Mouse (Mus musculus): Measurements from ENCODE around the gene Sbf2. TPM values are rescaled to one million over a fixed set of nuclear protein-coding genes. Genes with fewer than 3 reads are reported as not detected.
"Not testable (repeated sequence)": the region's sequence is repeated elsewhere in the genome, so short reads cannot be mapped to it uniquely, and the experiment has no call there.

The Sbf2 gene
- polyA plus RNA-seq, 1 experiment = 5.5 TPM

DNA sequence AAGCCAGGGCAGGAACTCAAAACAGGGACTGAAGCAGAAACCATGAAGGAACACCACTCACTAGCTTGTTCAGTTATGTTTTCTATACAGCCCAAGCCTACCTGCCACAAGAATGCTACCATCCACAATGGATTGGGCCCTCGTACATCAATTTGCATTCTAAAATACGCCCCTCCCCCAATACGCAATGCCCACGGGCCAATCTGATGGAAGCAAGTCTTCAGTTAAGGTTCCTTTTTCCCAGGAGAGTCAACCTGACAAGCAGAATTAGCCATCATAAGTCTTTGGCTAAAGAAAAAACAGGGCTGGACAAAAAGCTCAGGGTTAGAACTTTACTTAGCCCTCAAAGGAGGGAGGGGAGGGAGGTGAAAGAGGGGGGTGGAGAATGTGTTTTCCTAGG is 9.2 kb downstream of the Sbf2 start:
- Histone ChIP-seq H3K36me3 (ENCODE audit: control insufficient read depth, insufficient read depth, low read length) (no peaks in the 10 kb centered on the region), H3K4me1 (ENCODE audit: control insufficient read depth, insufficient read depth, insufficient read length) (no peaks in the 10 kb centered on the region), H3K27ac (ENCODE audit: insufficient read depth, low read length) (no peak overlapping the region), H3K4me3 (ENCODE audit: extremely low read depth, insufficient read depth, insufficient read length) (no peak overlapping the region), H3K27me3 (ENCODE audit: control insufficient read depth, insufficient read depth, low read length) (no peaks in the 10 kb centered on the region)
- DNase-seq (ENCODE audit: low read depth in 1 of 2, low spot score in 2 of 2) = no peak
- WGBS = 91% methylated on average over 4 of the region's 4 CpGs
- TF ChIP-seq POLR2A (IDR thresholded peaks at IDR 0.05; ENCODE audit: low read depth, low read length) = no peak

DNA sequence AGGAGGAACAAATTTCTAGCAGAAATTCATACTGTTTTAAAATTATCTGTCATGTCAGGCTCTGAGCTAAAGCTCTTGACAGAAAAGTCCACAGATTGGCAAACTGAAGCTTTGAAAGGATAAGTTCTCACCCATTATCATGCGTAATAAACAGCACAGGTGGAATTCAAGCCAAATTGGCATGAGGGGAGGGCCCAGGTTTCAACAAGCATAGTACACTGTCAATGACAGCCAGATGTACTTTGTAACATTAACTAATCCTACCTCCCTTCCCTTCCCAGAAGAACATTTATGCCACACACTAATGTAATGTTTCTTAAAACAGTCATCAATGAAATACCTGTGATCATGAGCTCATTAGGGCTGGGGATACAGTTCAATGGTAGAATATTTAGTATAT is 17.6 kb downstream of the Sbf2 start:
- 93% methylated on average over 1 of the region's 1 CpGs for WGBS
- H3K4me1 ChIP-seq (ENCODE audit: control insufficient read depth, insufficient read depth, insufficient read length) = no peaks in the 10 kb centered on the region
- no peaks in the 10 kb centered on the region for H3K27me3 ChIP-seq (ENCODE audit: control insufficient read depth, insufficient read depth, low read length)
- no peaks in the 10 kb centered on the region for H3K36me3 ChIP-seq (ENCODE audit: control insufficient read depth, insufficient read depth, low read length)
- no peak for DNase-seq (ENCODE audit: low read depth in 1 of 2, low spot score in 2 of 2)
- H3K27ac ChIP-seq (ENCODE audit: insufficient read depth, low read length) = no peak overlapping the region
- TF ChIP-seq CTCF (IDR thresholded peaks at IDR 0.05; ENCODE audit: extremely low read depth, insufficient read depth, insufficient read length, insufficient replicate concordance) (no peak), POLR2A (IDR thresholded peaks at IDR 0.05; ENCODE audit: low read depth, low read length) (no peak)
- no peak overlapping the region for H3K4me3 ChIP-seq (ENCODE audit: extremely low read depth, insufficient read depth, insufficient read length)

DNA sequence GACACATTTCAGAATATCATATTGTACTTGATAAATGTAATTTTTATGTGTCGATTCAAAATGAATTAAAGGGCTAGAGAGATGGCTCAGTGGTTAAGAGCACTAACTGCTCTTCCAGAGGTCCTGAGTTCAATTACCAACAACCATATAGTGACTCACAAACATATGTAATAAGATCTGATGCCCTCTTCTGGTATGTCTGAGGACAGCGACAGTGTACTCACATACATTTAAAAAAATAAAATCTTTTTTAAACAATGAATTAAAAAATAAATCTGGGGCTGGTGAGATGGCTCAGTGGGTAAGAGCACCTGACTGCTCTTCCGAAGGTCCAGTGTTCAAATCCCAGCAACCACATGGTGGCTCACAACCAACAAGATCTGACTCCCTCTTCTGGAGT is 20.7 kb downstream of the Sbf2 start:
- 92% methylated on average over 3 of the region's 3 CpGs for WGBS
- not testable (repeated sequence) for H3K4me3 ChIP-seq (ENCODE audit: extremely low read depth, insufficient read depth, insufficient read length); H3K27me3 ChIP-seq (ENCODE audit: control insufficient read depth, insufficient read depth, low read length); DNase-seq (ENCODE audit: low read depth in 1 of 2, low spot score in 2 of 2); H3K4me1 ChIP-seq (ENCODE audit: control insufficient read depth, insufficient read depth, insufficient read length); H3K36me3 ChIP-seq (ENCODE audit: control insufficient read depth, insufficient read depth, low read length); H3K27ac ChIP-seq (ENCODE audit: insufficient read depth, low read length)

DNA sequence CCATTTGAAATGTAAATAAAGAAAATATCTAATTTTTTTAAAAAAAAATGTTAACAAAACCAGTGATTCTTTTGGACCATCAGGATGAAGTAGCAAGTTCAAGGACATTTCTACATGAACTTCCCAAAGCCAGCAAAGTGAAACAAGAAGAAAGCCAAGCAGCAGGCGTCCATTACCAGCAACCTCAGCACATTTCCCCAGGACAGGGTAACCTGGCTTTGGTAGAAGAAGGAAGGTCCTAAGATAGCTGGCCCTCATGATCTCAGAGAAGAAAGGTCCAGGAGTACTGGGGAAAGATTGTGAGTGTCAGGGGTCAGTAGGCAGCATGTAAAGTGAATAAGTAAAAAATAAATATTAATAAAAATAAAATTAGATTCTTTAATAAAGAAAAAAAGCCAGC is 27.0 kb downstream of the Sbf2 start:
- TF ChIP-seq POLR2A (IDR thresholded peaks at IDR 0.05; ENCODE audit: low read depth, low read length) (no peak), CTCF (IDR thresholded peaks at IDR 0.05; ENCODE audit: extremely low read depth, insufficient read depth, insufficient read length, insufficient replicate concordance) (no peak)
- Histone ChIP-seq H3K4me1 (ENCODE audit: control insufficient read depth, insufficient read depth, insufficient read length) (peaks cover 2% of the 10 kb centered on the region; the same call in 1 of the 2 replicates), H3K36me3 (ENCODE audit: control insufficient read depth, insufficient read depth, low read length) (no peaks in the 10 kb centered on the region), H3K27me3 (ENCODE audit: control insufficient read depth, insufficient read depth, low read length) (no peaks in the 10 kb centered on the region), H3K27ac (ENCODE audit: insufficient read depth, low read length) (no peak overlapping the region), H3K4me3 (ENCODE audit: extremely low read depth, insufficient read depth, insufficient read length) (no peak overlapping the region)
- 56% methylated on average over 1 of the region's 1 CpGs for WGBS
- no peak for DNase-seq (ENCODE audit: low read depth in 1 of 2, low spot score in 2 of 2)

DNA sequence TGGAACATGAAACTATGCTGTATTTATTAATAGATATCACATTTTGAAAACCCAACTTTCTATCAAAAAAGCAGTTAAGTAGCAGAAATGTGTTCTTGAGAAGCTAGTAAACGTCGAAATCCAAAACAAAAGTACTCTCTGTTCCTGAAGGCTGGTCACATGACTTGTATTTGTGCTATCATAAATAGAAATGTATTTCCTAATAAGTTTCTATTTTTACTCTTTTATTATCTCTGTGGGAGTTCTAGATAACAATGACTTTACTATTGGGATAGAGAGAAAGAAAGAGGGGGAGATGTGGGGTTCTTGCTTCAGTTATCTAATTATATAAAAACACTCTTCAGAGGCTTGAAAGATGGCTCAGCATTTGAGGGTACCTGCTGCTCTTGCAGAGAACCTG is 29.5 kb downstream of the Sbf2 start:
- H3K27me3 ChIP-seq (ENCODE audit: control insufficient read depth, insufficient read depth, low read length) = no peaks in the 10 kb centered on the region
- no peak overlapping the region for H3K4me3 ChIP-seq (ENCODE audit: extremely low read depth, insufficient read depth, insufficient read length)
- DNase-seq (ENCODE audit: low read depth in 1 of 2, low spot score in 2 of 2) = no peak
- WGBS = 72% methylated on average over 2 of the region's 2 CpGs
- H3K27ac ChIP-seq (ENCODE audit: insufficient read depth, low read length) = no peak overlapping the region
- H3K4me1 ChIP-seq (ENCODE audit: control insufficient read depth, insufficient read depth, insufficient read length) = peaks cover 2% of the 10 kb centered on the region; the same call in 1 of the 2 replicates
- no peak for TF ChIP-seq CTCF (IDR thresholded peaks at IDR 0.05; ENCODE audit: extremely low read depth, insufficient read depth, insufficient read length, insufficient replicate concordance)
- TF ChIP-seq POLR2A (IDR thresholded peaks at IDR 0.05; ENCODE audit: low read depth, low read length) = no peak
- no peaks in the 10 kb centered on the region for H3K36me3 ChIP-seq (ENCODE audit: control insufficient read depth, insufficient read depth, low read length)

DNA sequence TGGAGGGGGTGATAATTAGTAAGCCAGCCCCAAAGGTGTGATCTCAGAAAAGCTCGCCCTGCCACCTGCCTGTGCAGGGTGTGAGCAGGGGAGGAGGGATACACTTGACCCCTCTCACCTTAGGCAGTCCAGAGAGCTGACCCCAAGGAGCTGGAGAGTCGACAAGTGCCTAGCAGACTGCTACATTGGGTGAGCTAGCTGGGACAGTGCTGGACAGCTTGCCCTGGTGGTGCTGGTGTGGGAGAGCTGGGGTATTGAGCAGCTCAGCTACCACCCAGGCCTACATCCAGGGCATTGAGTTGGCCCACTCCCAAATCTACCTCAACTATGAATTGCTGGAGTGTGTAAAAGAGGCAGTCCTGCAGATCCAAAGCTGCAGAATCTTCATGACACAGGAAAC is 30.6 kb downstream of the Sbf2 start:
- Histone ChIP-seq H3K4me3 (ENCODE audit: extremely low read depth, insufficient read depth, insufficient read length) (no peak overlapping the region), H3K36me3 (ENCODE audit: control insufficient read depth, insufficient read depth, low read length) (no peaks in the 10 kb centered on the region)
- 90% methylated on average over 2 of the region's 2 CpGs for WGBS

DNA sequence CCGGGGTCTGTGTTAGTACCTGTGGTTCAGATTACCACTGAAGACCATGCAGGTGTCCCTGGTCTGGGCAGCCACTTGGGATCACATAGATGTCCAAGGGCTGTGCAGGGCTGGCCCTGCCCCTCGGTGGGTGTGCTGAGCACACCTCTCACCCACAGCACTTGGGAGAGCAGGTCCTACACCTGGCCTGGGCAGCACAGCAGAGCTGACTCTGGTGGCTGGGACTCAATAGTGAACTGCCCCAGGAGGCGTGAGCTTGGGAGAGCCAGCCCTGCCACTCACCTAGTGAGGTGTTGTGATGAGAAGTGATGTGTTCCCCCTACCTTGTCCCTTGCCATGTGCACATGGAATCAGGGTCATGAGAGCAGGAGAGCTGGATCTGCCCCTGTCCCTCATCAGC is 31.0 kb downstream of the Sbf2 start:
- TF ChIP-seq POLR2A (IDR thresholded peaks at IDR 0.05; ENCODE audit: low read depth, low read length) = no peak
- TF ChIP-seq CTCF (IDR thresholded peaks at IDR 0.05; ENCODE audit: extremely low read depth, insufficient read depth, insufficient read length, insufficient replicate concordance) = no peak
- Histone ChIP-seq H3K27ac (ENCODE audit: insufficient read depth, low read length) (no peak overlapping the region), H3K4me1 (ENCODE audit: control insufficient read depth, insufficient read depth, insufficient read length) (peaks cover 2% of the 10 kb centered on the region; the same call in 1 of the 2 replicates), H3K27me3 (ENCODE audit: control insufficient read depth, insufficient read depth, low read length) (no peaks in the 10 kb centered on the region), H3K4me3 (ENCODE audit: extremely low read depth, insufficient read depth, insufficient read length) (no peak overlapping the region), H3K36me3 (ENCODE audit: control insufficient read depth, insufficient read depth, low read length) (no peaks in the 10 kb centered on the region)
- 94% methylated on average over 3 of the region's 3 CpGs for WGBS
- DNase-seq (ENCODE audit: low read depth in 1 of 2, low spot score in 2 of 2) = no peak

More for the DNA sequence above, 30.6 kb downstream of the Sbf2 start:
- Histone ChIP-seq H3K27me3 (ENCODE audit: control insufficient read depth, insufficient read depth, low read length) (no peaks in the 10 kb centered on the region), H3K27ac (ENCODE audit: insufficient read depth, low read length) (no peak overlapping the region), H3K4me1 (ENCODE audit: control insufficient read depth, insufficient read depth, insufficient read length) (peaks cover 2% of the 10 kb centered on the region; the same call in 1 of the 2 replicates)
- no peak for DNase-seq (ENCODE audit: low read depth in 1 of 2, low spot score in 2 of 2)
- TF ChIP-seq CTCF (IDR thresholded peaks at IDR 0.05; ENCODE audit: extremely low read depth, insufficient read depth, insufficient read length, insufficient replicate concordance) = no peak
- no peak for TF ChIP-seq POLR2A (IDR thresholded peaks at IDR 0.05; ENCODE audit: low read depth, low read length)

Data from spleen, adult 2 months (tissue).